11 mouse cellular contexts compared by ENCODE assay signal in the genomic region with DNA sequence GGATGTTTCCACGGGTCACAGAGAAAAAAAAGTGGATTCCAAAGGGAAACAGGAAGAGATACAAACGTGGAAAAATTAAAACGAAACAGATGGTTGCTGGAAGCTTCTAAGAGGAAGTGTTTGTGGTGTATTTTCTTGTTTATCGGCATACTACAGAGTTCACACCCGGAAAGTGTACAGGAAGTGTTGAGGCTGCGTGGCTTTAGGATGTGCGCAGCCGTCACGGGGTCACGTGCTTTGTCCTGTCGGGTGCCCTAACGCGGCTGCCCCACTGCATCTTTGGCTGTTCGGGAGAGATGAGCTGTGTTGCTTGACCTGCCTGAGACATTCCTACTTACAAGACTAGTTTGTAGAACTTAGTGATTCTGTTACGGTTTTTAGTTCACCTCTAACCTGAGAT.
DNase-seq lines count a peak whose midpoint lies in the region; ATAC-seq and TF ChIP-seq lines count a peak whose summit lies in the region.
"Had no signal": no experiment of that assay in that cellular context is flagged by ENCODE, and none has a peak within 500 bp of the region (broad histone marks: within the 10 kb centered on the region; RNA-seq: fewer than 3 reads in every experiment).

No protein-coding gene starts in this region.

- H3K27me3 ChIP-seq in liver, adult 2 months (ENCODE audit: control insufficient read depth, insufficient read depth, low read length) = no peaks in the 10 kb centered on the region
- no peaks in the 10 kb centered on the region for H3K27me3 ChIP-seq in hindbrain, embryonic 14.5 days (ENCODE audit: control insufficient read depth, insufficient read depth, low read length)
- H3K27me3 ChIP-seq: neural tube, embryonic 12.5 days; stomach, embryonic 15.5 days had no signal

- H3K27ac ChIP-seq in liver, adult 2 months (replicated peaks; ENCODE audit: insufficient read depth, low read depth, low read length) = peak overlapping the region; percentile 49
- no peak overlapping the region for H3K27ac ChIP-seq in hindbrain, embryonic 14.5 days
- H3K27ac ChIP-seq: neural tube, embryonic 12.5 days; stomach, embryonic 15.5 days had no signal

- TF ChIP-seq POLR2A in liver, adult 2 months (IDR thresholded peaks at IDR 0.05; ENCODE audit: extremely low read depth, insufficient read depth, low read length) = no peak

- H3K4me3 ChIP-seq in liver, adult 2 months (ENCODE audit: insufficient read depth, low read depth, low read length) = peak overlapping the region; percentile 16; the same call in 1 of the 2 replicates
- H3K4me3 ChIP-seq in hindbrain, embryonic 14.5 days (replicated peaks; ENCODE audit: low read length) = no peak overlapping the region
- H3K4me3 ChIP-seq: neural tube, embryonic 12.5 days; stomach, embryonic 15.5 days had no signal

- peaks cover 6% of the 10 kb centered on the region; the same call in 1 of the 2 replicates for H3K79me2 ChIP-seq in liver, adult 2 months (ENCODE audit: control insufficient read depth, insufficient read depth, low read length)

- peak; percentile 41 to 51 for DNase-seq in heart, adult 18-20 months
- DNase-seq in heart, postnatal 4 days = no peak
- DNase-seq in CD4-positive, CD25-positive, alpha-beta regulatory T cell, adult 2 months (ENCODE audit: low read depth, low spot score) = peak; percentile 87
- peak; percentile 39 for DNase-seq in liver, adult 2 months (ENCODE audit: extremely low read depth, low read depth, low spot score)
- DNase-seq in naive thymus-derived CD4-positive, alpha-beta T cell, adult 2 months (ENCODE audit: low read depth) = peak; percentile 87
- no peak for DNase-seq in embryo, embryonic 10.5 days (ENCODE audit: low spot score)
- DNase-seq in left cerebral cortex, adult 11 months (ENCODE audit: low spot score) = no peak
- no peak for DNase-seq in hindbrain, embryonic 14.5 days (ENCODE audit: low spot score)
- DNase-seq: adrenal gland, adult 8-10 months had no signal

- no peak for ATAC-seq in hindbrain, embryonic 14.5 days (ENCODE audit: low FRiP score)

- no peak for TF ChIP-seq CTCF in liver, adult 2 months (IDR thresholded peaks at IDR 0.05; ENCODE audit: low read depth, low read length)

- H3K36me3 ChIP-seq in liver, adult 2 months (ENCODE audit: control insufficient read depth, insufficient read depth, low read length) = no peaks in the 10 kb centered on the region
- no peaks in the 10 kb centered on the region for H3K36me3 ChIP-seq in hindbrain, embryonic 14.5 days (replicated peaks; ENCODE audit: control insufficient read depth, insufficient read depth)
- H3K36me3 ChIP-seq: neural tube, embryonic 12.5 days; stomach, embryonic 15.5 days had no signal

- H3K4me2 ChIP-seq in hindbrain, embryonic 14.5 days (replicated peaks) = no peak overlapping the region
- H3K4me2 ChIP-seq: neural tube, embryonic 12.5 days; stomach, embryonic 15.5 days had no signal

- H3K9me3 ChIP-seq in hindbrain, embryonic 14.5 days (ENCODE audit: control insufficient read depth, low read length) = no peaks in the 10 kb centered on the region
- H3K9me3 ChIP-seq: neural tube, embryonic 12.5 days; stomach, embryonic 15.5 days had no signal

- WGBS in liver, adult 2 months = 76% methylated on average over 15 of the region's 15 CpGs
- 87% methylated on average over 15 of the region's 15 CpGs for WGBS in hindbrain, embryonic 14.5 days

- H3K9ac ChIP-seq in liver, adult 2 months (ENCODE audit: low read depth, low read length) = no peak overlapping the region
- H3K9ac ChIP-seq in hindbrain, embryonic 14.5 days = no peak overlapping the region
- H3K9ac ChIP-seq: neural tube, embryonic 12.5 days; stomach, embryonic 15.5 days had no signal

- H3K4me1 ChIP-seq in liver, adult 2 months (ENCODE audit: control insufficient read depth, insufficient read depth, low read length) = peaks cover 3% of the 10 kb centered on the region; the same call in 1 of the 2 replicates
- no peaks in the 10 kb centered on the region for H3K4me1 ChIP-seq in hindbrain, embryonic 14.5 days (replicated peaks; ENCODE audit: control insufficient read depth, insufficient read depth, low read length)
- H3K4me1 ChIP-seq: neural tube, embryonic 12.5 days; stomach, embryonic 15.5 days had no signal

Comparison
In these comparisons a context has a peak if more than half of its experiments do, and no peak if none do; other contexts are left out.
1. DNase-seq: peak in heart, adult 18-20 months (2 of 2), CD4-positive, CD25-positive, alpha-beta regulatory T cell, adult 2 months (single experiment), liver, adult 2 months (single experiment) and naive thymus-derived CD4-positive, alpha-beta T cell, adult 2 months (single experiment); none in heart, postnatal 4 days (single experiment), embryo, embryonic 10.5 days (single experiment), left cerebral cortex, adult 11 months (single experiment) and hindbrain, embryonic 14.5 days (single experiment).